Mouse (Mus musculus): ENCODE results near the gene Egflam. TPM values are rescaled to one million over a fixed set of nuclear protein-coding genes. Genes with fewer than 3 reads are reported as not detected.
A peak's percentile ranks its signal among the peaks of the same experiment; 100 is the strongest.

Gene Egflam
- polyA plus RNA-seq, 1 experiment from 2014 or later = 23.7 TPM

- H3K4me2 ChIP-seq (ENCODE audit: low read length) = no peak overlapping the region
- H3K27me3 ChIP-seq (replicated peaks; ENCODE audit: control insufficient read depth, insufficient read depth, low read length) = no peaks in the 10 kb centered on the region
- 83% methylated on average over 4 of the region's 4 CpGs for WGBS
- H3K4me1 ChIP-seq (replicated peaks; ENCODE audit: control insufficient read depth, insufficient read depth, low read length) = no peaks in the 10 kb centered on the region
- H3K4me3 ChIP-seq (ENCODE audit: low read depth, low read length) = no peak overlapping the region
- DNase-seq (ENCODE audit: low spot score) (no peak), ATAC-seq (replicated peaks; ENCODE audit: low FRiP score, low TSS enrichment, low read depth) (no peak)
- no peaks in the 10 kb centered on the region for H3K36me3 ChIP-seq (ENCODE audit: control insufficient read depth, insufficient read depth, low read length)
- H3K27ac ChIP-seq (ENCODE audit: low read depth) = no peak overlapping the region
- H3K9me3 ChIP-seq (ENCODE audit: control insufficient read depth, low read length) = no peaks in the 10 kb centered on the region
- H3K9ac ChIP-seq (ENCODE audit: low read length) = no peak overlapping the region
Measured at GRCm38 (mm10) chr15:7383349-7383748, 14.8 kb downstream of the Egflam start.

DNA sequence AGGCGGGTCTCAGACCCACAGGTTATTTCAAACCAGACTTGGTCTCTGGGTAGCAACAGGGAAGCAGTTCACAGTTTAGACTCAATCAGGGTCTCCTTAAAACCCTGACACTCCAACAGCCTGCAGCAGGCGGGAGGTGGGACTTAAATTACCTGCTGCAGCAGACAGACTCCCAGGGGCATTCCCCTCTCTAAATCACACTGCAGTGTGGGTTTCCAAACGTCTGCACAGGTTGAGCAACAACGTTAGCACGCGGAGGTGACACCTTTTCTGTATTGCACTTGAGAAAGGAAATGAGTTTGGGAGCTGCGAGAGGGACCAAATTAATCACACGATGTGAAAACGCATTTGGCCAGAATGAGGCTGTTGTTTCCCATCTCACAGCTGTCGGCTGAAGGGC lies 15.7 kb downstream of the Egflam start:
- Histone ChIP-seq H3K27ac (ENCODE audit: low read depth) (no peak overlapping the region), H3K27me3 (replicated peaks; ENCODE audit: control insufficient read depth, insufficient read depth, low read length) (no peaks in the 10 kb centered on the region), H3K4me3 (ENCODE audit: low read depth, low read length) (no peak overlapping the region), H3K4me1 (replicated peaks; ENCODE audit: control insufficient read depth, insufficient read depth, low read length) (no peaks in the 10 kb centered on the region), H3K4me2 (ENCODE audit: low read length) (no peak overlapping the region), H3K9me3 (ENCODE audit: control insufficient read depth, low read length) (no peaks in the 10 kb centered on the region), H3K36me3 (ENCODE audit: control insufficient read depth, insufficient read depth, low read length) (no peaks in the 10 kb centered on the region), H3K9ac (ENCODE audit: low read length) (no peak overlapping the region)
- DNase-seq (ENCODE audit: low spot score) = no peak
- WGBS = 41% methylated on average over 10 of the region's 10 CpGs
- no peak for ATAC-seq (replicated peaks; ENCODE audit: low FRiP score, low TSS enrichment, low read depth)

DNA sequence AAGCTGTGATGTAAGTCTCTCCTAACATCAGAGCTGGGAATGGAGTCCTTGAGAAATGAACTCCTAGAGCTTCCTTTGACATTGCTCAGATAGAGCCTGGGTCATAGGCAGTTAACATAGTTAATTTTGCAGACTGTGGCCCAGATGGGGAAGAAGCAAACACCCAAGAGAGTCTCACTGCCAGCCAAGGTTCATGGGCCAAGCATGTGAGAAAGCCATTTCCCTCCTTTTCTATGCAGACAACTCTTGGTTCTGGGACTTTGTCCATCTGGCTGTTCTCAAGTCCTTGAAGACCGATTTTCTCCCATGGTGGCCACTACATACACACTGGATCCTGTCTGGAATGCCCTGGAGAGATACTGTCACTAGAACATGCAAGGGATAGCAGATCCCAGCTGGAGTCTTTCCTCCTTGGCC lies 45.6 kb downstream of the Egflam start:
- DNase-seq (ENCODE audit: low spot score) (no peak), ATAC-seq (replicated peaks; ENCODE audit: low FRiP score, low TSS enrichment, low read depth) (no peak)
- 32% methylated on average over 1 of the region's 1 CpGs for WGBS
- Histone ChIP-seq H3K4me3 (ENCODE audit: low read depth, low read length) (no peak overlapping the region), H3K9me3 (ENCODE audit: control insufficient read depth, low read length) (no peaks in the 10 kb centered on the region), H3K4me2 (ENCODE audit: low read length) (no peak overlapping the region), H3K9ac (ENCODE audit: low read length) (no peak overlapping the region), H3K27me3 (replicated peaks; ENCODE audit: control insufficient read depth, insufficient read depth, low read length) (no peaks in the 10 kb centered on the region), H3K27ac (ENCODE audit: low read depth) (no peak overlapping the region), H3K4me1 (replicated peaks; ENCODE audit: control insufficient read depth, insufficient read depth, low read length) (no peaks in the 10 kb centered on the region), H3K36me3 (ENCODE audit: control insufficient read depth, insufficient read depth, low read length) (no peaks in the 10 kb centered on the region)

GRCm38 (mm10) chr15:7340703-7341309 lies 57.4 kb downstream of the Egflam start:
- no peak overlapping the region for H3K27ac ChIP-seq (ENCODE audit: low read depth)
- no peaks in the 10 kb centered on the region for H3K36me3 ChIP-seq (ENCODE audit: control insufficient read depth, insufficient read depth, low read length)
- H3K9me3 ChIP-seq (ENCODE audit: control insufficient read depth, low read length) = no peaks in the 10 kb centered on the region
- H3K9ac ChIP-seq (ENCODE audit: low read length) = no peak overlapping the region
- DNase-seq (ENCODE audit: low spot score) (no peak), ATAC-seq (replicated peaks; ENCODE audit: low FRiP score, low TSS enrichment, low read depth) (no peak)
- no peaks in the 10 kb centered on the region for H3K4me1 ChIP-seq (replicated peaks; ENCODE audit: control insufficient read depth, insufficient read depth, low read length)
- H3K27me3 ChIP-seq (replicated peaks; ENCODE audit: control insufficient read depth, insufficient read depth, low read length) = no peaks in the 10 kb centered on the region
- 51% methylated on average over 5 of the region's 5 CpGs for WGBS
- no peak overlapping the region for H3K4me3 ChIP-seq (ENCODE audit: low read depth, low read length)
- no peak overlapping the region for H3K4me2 ChIP-seq (ENCODE audit: low read length)

GRCm38 (mm10) chr15:7334517-7335298 lies 63.5 kb downstream of the Egflam start:
- no peak overlapping the region for H3K9ac ChIP-seq (ENCODE audit: low read length)
- no peak overlapping the region for H3K27ac ChIP-seq (ENCODE audit: low read depth)
- no peak overlapping the region for H3K4me3 ChIP-seq (ENCODE audit: low read depth, low read length)
- H3K4me1 ChIP-seq (replicated peaks; ENCODE audit: control insufficient read depth, insufficient read depth, low read length) = no peaks in the 10 kb centered on the region
- no peak overlapping the region for H3K4me2 ChIP-seq (ENCODE audit: low read length)
- 87% methylated on average over 11 of the region's 11 CpGs for WGBS
- no peak for ATAC-seq (replicated peaks; ENCODE audit: low FRiP score, low TSS enrichment, low read depth)
- no peak for DNase-seq (ENCODE audit: low spot score)
- H3K9me3 ChIP-seq (ENCODE audit: control insufficient read depth, low read length) = no peaks in the 10 kb centered on the region
- no peaks in the 10 kb centered on the region for H3K36me3 ChIP-seq (ENCODE audit: control insufficient read depth, insufficient read depth, low read length)
- H3K27me3 ChIP-seq (replicated peaks; ENCODE audit: control insufficient read depth, insufficient read depth, low read length) = no peaks in the 10 kb centered on the region

DNA sequence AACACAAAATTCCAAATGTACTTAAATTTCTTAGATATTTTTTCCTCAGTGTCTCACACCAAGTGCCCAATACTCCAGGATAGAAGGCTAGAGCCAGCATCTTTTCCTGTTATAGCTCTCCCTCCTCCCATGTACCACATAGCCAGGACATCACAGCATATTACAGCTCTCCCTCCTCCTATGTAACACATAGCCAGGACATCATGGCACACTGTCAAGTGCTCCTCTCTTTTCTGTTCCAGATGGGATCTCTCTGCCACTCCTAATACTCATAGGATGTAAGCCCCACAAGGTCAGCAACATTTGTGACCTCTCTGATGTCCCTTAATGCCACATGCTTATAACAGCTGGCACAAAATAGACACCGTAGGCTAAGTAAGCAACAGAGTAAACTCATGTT lies 65.3 kb downstream of the Egflam start:
- Histone ChIP-seq H3K9ac (ENCODE audit: low read length) (no peak overlapping the region), H3K4me2 (ENCODE audit: low read length) (no peak overlapping the region), H3K4me3 (ENCODE audit: low read depth, low read length) (no peak overlapping the region), H3K4me1 (replicated peaks; ENCODE audit: control insufficient read depth, insufficient read depth, low read length) (no peaks in the 10 kb centered on the region), H3K27me3 (replicated peaks; ENCODE audit: control insufficient read depth, insufficient read depth, low read length) (no peaks in the 10 kb centered on the region), H3K9me3 (ENCODE audit: control insufficient read depth, low read length) (no peaks in the 10 kb centered on the region), H3K36me3 (ENCODE audit: control insufficient read depth, insufficient read depth, low read length) (no peaks in the 10 kb centered on the region), H3K27ac (ENCODE audit: low read depth) (no peak overlapping the region)
- DNase-seq (ENCODE audit: low spot score) = peak; percentile 24
- ATAC-seq (replicated peaks; ENCODE audit: low FRiP score, low TSS enrichment, low read depth) = no peak
- WGBS = 94% methylated on average over 1 of the region's 1 CpGs

DNA sequence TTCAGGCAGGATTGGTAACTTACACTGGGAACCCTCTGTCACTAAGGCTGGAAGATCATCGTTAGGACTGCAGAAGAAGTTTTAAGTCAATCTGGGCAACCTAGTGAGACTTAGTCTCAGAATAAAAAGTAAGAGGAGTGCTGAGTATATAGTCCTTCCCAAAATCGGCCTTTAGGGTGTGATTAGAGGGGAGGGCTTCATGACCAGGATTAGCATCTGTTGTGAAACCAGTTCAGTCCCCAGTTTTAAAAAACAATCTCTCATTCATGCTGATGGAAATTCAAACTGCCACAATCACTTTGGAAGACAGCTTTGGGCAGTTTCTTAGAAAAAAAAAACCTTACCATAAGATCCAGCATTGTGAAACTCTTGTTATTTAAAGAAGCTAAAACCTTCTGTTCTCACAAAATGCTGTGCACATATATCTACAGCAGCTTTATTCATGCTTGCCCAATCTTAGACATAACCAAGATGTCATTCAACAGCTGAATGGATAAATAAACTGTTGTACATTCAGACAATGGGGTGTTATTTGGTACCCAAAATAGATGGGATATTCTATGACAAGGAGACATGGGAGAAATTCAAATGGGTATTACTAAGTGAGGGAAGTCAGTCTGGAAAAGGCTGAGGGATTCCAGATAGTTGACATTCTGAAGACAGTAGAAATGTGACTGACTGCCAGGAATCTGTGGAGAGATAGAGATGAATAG lies 75.4 kb downstream of the Egflam start:
- WGBS = 81% methylated on average over 2 of the region's 2 CpGs

DNA sequence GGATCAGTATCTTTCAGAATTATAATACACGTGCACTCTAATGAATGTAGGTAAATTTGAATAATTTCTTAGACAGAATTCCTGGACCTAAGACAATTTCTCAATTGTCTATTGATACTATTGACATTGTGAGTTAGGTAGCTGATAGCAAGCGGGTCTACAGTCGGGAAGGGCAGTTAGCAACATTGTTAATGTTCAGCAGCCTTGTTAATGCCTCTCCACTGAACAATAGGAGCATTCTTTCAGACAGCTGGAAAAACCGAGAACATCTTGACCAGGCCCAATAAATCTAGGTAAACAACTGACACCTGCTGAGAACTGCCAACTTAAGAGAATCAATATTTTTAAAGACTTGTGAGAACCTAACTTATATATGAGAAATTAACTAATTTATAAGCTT lies 77.3 kb downstream of the Egflam start:
- WGBS = 56% methylated on average over 4 of the region's 4 CpGs
- DNase-seq (ENCODE audit: low spot score) (no peak), ATAC-seq (replicated peaks; ENCODE audit: low FRiP score, low TSS enrichment, low read depth) (no peak)
- Histone ChIP-seq H3K4me2 (ENCODE audit: low read length) (no peak overlapping the region), H3K9ac (ENCODE audit: low read length) (no peak overlapping the region), H3K4me1 (replicated peaks; ENCODE audit: control insufficient read depth, insufficient read depth, low read length) (no peaks in the 10 kb centered on the region; the same call in 1 of the 2 replicates), H3K27ac (ENCODE audit: low read depth) (no peak overlapping the region), H3K4me3 (ENCODE audit: low read depth, low read length) (no peak overlapping the region), H3K9me3 (ENCODE audit: control insufficient read depth, low read length) (no peaks in the 10 kb centered on the region), H3K36me3 (ENCODE audit: control insufficient read depth, insufficient read depth, low read length) (no peaks in the 10 kb centered on the region), H3K27me3 (replicated peaks; ENCODE audit: control insufficient read depth, insufficient read depth, low read length) (no peaks in the 10 kb centered on the region)

More for the DNA sequence above, 75.4 kb downstream of the Egflam start:
- no peak overlapping the region for H3K4me2 ChIP-seq (ENCODE audit: low read length)
- no peak overlapping the region for H3K9ac ChIP-seq (ENCODE audit: low read length)
- no peaks in the 10 kb centered on the region for H3K27me3 ChIP-seq (replicated peaks; ENCODE audit: control insufficient read depth, insufficient read depth, low read length)
- H3K4me1 ChIP-seq (replicated peaks; ENCODE audit: control insufficient read depth, insufficient read depth, low read length) = no peaks in the 10 kb centered on the region
- DNase-seq (ENCODE audit: low spot score) (no peak), ATAC-seq (replicated peaks; ENCODE audit: low FRiP score, low TSS enrichment, low read depth) (no peak)
- H3K9me3 ChIP-seq (ENCODE audit: control insufficient read depth, low read length) = no peaks in the 10 kb centered on the region
- H3K27ac ChIP-seq (ENCODE audit: low read depth) = no peak overlapping the region
- H3K36me3 ChIP-seq (ENCODE audit: control insufficient read depth, insufficient read depth, low read length) = no peaks in the 10 kb centered on the region
- no peak overlapping the region for H3K4me3 ChIP-seq (ENCODE audit: low read depth, low read length)
